Comparison of ENCODE assay signal across 11 mouse cellular contexts in genomic region chr1:180943896-180944295, GRCm38 (mm10). TPM values are rescaled to one million over a fixed set of nuclear protein-coding genes. Genes with fewer than 3 reads are reported as not detected.
DNase-seq lines count a peak whose midpoint lies in the region; ATAC-seq and TF ChIP-seq lines count a peak whose summit lies in the region.
"Had no signal": no experiment of that assay in that cellular context is flagged by ENCODE, and none has a peak within 500 bp of the region (broad histone marks: within the 10 kb centered on the region; RNA-seq: fewer than 3 reads in every experiment).

No protein-coding gene starts in this region.

- no peak for TF ChIP-seq POLR2A in kidney, adult 2 months (IDR thresholded peaks at IDR 0.05; ENCODE audit: low read depth, low read length)

- no peak for TF ChIP-seq EP300 in liver, postnatal 0 days (IDR thresholded peaks at IDR 0.05; ENCODE audit: low read depth)

- no peak for DNase-seq in kidney, adult 2 months
- no peak for DNase-seq in kidney, adult 18-20 months
- peak; percentile 32 for DNase-seq in Muller cell, postnatal 12 days (ENCODE audit: inconsistent ontology term)
- peak; percentile 65 to 73 for DNase-seq in adrenal gland, postnatal 36 days
- DNase-seq in liver, postnatal 0 days, result no peak
- no peak for DNase-seq in right cerebral cortex, postnatal 4 days
- DNase-seq in layer of hippocampus, postnatal 25 days (ENCODE audit: extremely low spot score in 1 of 2, low spot score in 1 of 2), result no peak
- DNase-seq: cerebellum, adult 18-20 months had no signal

- H3K27me3 ChIP-seq in kidney, adult 2 months (replicated peaks; ENCODE audit: control insufficient read depth, insufficient read depth, low read length), result no peaks in the 10 kb centered on the region
- H3K27me3 ChIP-seq in liver, postnatal 0 days (ENCODE audit: insufficient read depth, low read length), result no peaks in the 10 kb centered on the region

- ATAC-seq in liver, postnatal 0 days, result no peak

- peaks cover 11% of the 10 kb centered on the region; the same call in 1 of the 2 replicates for H3K4me1 ChIP-seq in kidney, adult 2 months (ENCODE audit: control insufficient read depth, insufficient read depth, low read length)
- peaks cover 51% of the 10 kb centered on the region for H3K4me1 ChIP-seq in liver, postnatal 0 days (ENCODE audit: insufficient read depth)

- WGBS in kidney, adult 2 months, result 61% methylated on average over 1 of the region's 1 CpGs
- WGBS in liver, postnatal 0 days (ENCODE audit: insufficient replicate concordance), result 60% methylated on average over 1 of the region's 1 CpGs

- H3K4me3 ChIP-seq in kidney, adult 2 months (ENCODE audit: insufficient read depth, low read depth, low read length), result no peak overlapping the region
- H3K4me3 ChIP-seq in liver, postnatal 0 days (ENCODE audit: low read depth, low read length), result peak overlapping the region; percentile 80; the same call in 1 of the 2 replicates
- H3K4me3 ChIP-seq: neural tube, embryonic 12.5 days had no signal

- H3K9me3 ChIP-seq in liver, postnatal 0 days (ENCODE audit: low read length), result no peaks in the 10 kb centered on the region
- H3K9me3 ChIP-seq: forebrain, embryonic 10.5 days; neural tube, embryonic 12.5 days had no signal

- 0 out of 2 replicates have a peak, but pooled peaks have one; percentile 13 for TF ChIP-seq CTCF in kidney, adult 2 months (conservative IDR thresholded peaks at IDR 0.05; ENCODE audit: insufficient read depth, insufficient read length, low read depth, low read length)
- TF ChIP-seq CTCF in liver, postnatal 0 days (IDR thresholded peaks at IDR 0.05; ENCODE audit: low read depth), result peak; percentile 42

- peak overlapping the region; percentile 91 for H3K9ac ChIP-seq in liver, postnatal 0 days (replicated peaks)
- H3K9ac ChIP-seq: neural tube, embryonic 12.5 days had no signal

- H3K27ac ChIP-seq in kidney, adult 2 months (ENCODE audit: insufficient read depth, low read depth, low read length), result no peak overlapping the region
- H3K27ac ChIP-seq in liver, postnatal 0 days (ENCODE audit: low read depth), result peak overlapping the region; percentile 93
- H3K27ac ChIP-seq: forebrain, embryonic 10.5 days; neural tube, embryonic 12.5 days had no signal

- H3K4me2 ChIP-seq in liver, postnatal 0 days (ENCODE audit: low read depth, low read length), result peak overlapping the region; percentile 86

- H3K36me3 ChIP-seq in kidney, adult 2 months (ENCODE audit: control insufficient read depth, insufficient read depth, low read length), result no peaks in the 10 kb centered on the region
- H3K36me3 ChIP-seq in liver, postnatal 0 days (replicated peaks; ENCODE audit: insufficient read depth, low read length), result peaks cover 11% of the 10 kb centered on the region
- H3K36me3 ChIP-seq: forebrain, embryonic 10.5 days; neural tube, embryonic 12.5 days had no signal

RNA-seq across cellular contexts. Expression of gene Tmem63a, which starts 1.8 kb away (rescaled TPM):
- 26.7 and 28.7 TPM in 2 replicates for polyA plus RNA-seq in kidney, adult 2 months (2012; rRNA removed)
- 10 to 100 TPM; 52.6 to 80.8 TPM for total RNA-seq in adrenal gland, postnatal 36 days (2021)
- 6.3 and 7.4 TPM in 2 replicates for polyA plus RNA-seq in liver, postnatal 0 days (2015; fragmentation: Nextera tagmentation; extraction: Ambion mirVana)
- 10 to 100 TPM; 18.7 to 18.9 TPM for total RNA-seq in layer of hippocampus, postnatal 25 days (2021)

RNA-seq across cellular contexts. Expression of gene Lefty1, which starts 9.1 kb away (rescaled TPM):
- polyA plus RNA-seq in kidney, adult 2 months (2012; rRNA removed), result 2.9 and 3.8 TPM in 2 replicates
- 1 to 10 TPM; 3.4 to 9.0 TPM for total RNA-seq in adrenal gland, postnatal 36 days (2021)
- polyA plus RNA-seq in liver, postnatal 0 days (2015; fragmentation: Nextera tagmentation; extraction: Ambion mirVana), result 1.6 and 2.2 TPM in 2 replicates
- 10 to 100 TPM; 11.2 to 12.4 TPM for total RNA-seq in layer of hippocampus, postnatal 25 days (2021)

RNA-seq across cellular contexts. Expression of gene Pycr2, which starts 39.8 kb away (rescaled TPM):
- polyA plus RNA-seq in kidney, adult 2 months (2012; rRNA removed), result 20.9 and 24.1 TPM in 2 replicates
- 10 to 100 TPM; 42.9 to 45.6 TPM for total RNA-seq in adrenal gland, postnatal 36 days (2021)
- polyA plus RNA-seq in liver, postnatal 0 days (2015; fragmentation: Nextera tagmentation; extraction: Ambion mirVana), result 33.3 and 43.4 TPM in 2 replicates
- 10 to 100 TPM; 40.0 to 48.0 TPM for total RNA-seq in layer of hippocampus, postnatal 25 days (2021)

RNA-seq across cellular contexts. Expression of gene Lefty2, which starts 51.0 kb away (rescaled TPM):
- polyA plus RNA-seq in kidney, adult 2 months (2012; rRNA removed), result not detected in 2 replicates
- 1 to 10 TPM in 1 of 2 experiments, under 1 TPM in 1; 0.43 to 1.2 TPM for total RNA-seq in adrenal gland, postnatal 36 days (2021)
- polyA plus RNA-seq in liver, postnatal 0 days (2015; fragmentation: Nextera tagmentation; extraction: Ambion mirVana), result not detected in 2 replicates
- total RNA-seq in layer of hippocampus, postnatal 25 days (2021), result 1 to 10 TPM; 3.0 to 4.2 TPM
- polyA plus RNA-seq: forebrain, embryonic 10.5 days; hindbrain, embryonic 11.5 days; neural tube, embryonic 12.5 days had no signal

Comparison
In these comparisons a context has a peak if more than half of its experiments do, and no peak if none do; other contexts are left out.
1. DNase-seq: peak in Muller cell, postnatal 12 days (single experiment) and adrenal gland, postnatal 36 days (2 of 2); none in kidney, adult 2 months (single experiment), kidney, adult 18-20 months (single experiment), liver, postnatal 0 days (single experiment), right cerebral cortex, postnatal 4 days (single experiment) and layer of hippocampus, postnatal 25 days (0 of 2).